Mouse (Mus musculus) layer of hippocampus, postnatal 14 days (tissue): ENCODE data around the gene Me1. TPM values are rescaled to one million over a fixed set of nuclear protein-coding genes. Genes with fewer than 3 reads are reported as not detected.
A peak's percentile ranks its signal among the peaks of the same experiment; 100 is the strongest.
"Not testable (repeated sequence)": the region's sequence is repeated elsewhere in the genome, so short reads cannot be mapped to it uniquely, and the experiment has no call there.

Experiments used
- DNase-seq, 2 experiments: peaks; one replicate each; pipeline ENCODE4 v3.0.0; 2021 to 2022; ENCODE audit warnings: low spot score in 2 of 2, mixed read lengths in 1 of 2
- total RNA-seq, 2 experiments: library from RNA; stranded (reverse); gene quantifications; 2 replicates each; pipeline ENCODE4 v1.2.3; 2021

Me1 gene
- total RNA-seq, 2 experiments from 2014 or later, result 84.3 to 87.7 TPM

DNA sequence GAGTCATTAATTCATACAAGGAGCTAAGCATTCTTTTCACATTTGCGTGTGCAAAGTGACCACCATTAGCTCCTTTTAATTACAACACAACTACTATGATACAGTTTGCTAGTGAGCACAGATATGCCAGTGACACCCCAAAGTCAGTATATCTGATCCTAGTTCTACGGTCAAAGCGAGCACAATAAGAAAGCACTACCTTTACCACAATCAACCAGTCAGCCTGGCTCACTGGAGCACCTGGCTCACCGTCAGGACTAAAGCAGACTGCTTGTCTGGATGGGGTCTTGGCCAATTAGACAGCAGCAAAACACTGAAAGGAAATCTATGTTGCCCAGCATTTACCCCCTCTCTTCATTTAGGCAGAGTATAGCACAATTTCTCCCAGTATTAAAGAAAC is 83.7 kb downstream of the Me1 start:
- no peak for DNase-seq

DNA sequence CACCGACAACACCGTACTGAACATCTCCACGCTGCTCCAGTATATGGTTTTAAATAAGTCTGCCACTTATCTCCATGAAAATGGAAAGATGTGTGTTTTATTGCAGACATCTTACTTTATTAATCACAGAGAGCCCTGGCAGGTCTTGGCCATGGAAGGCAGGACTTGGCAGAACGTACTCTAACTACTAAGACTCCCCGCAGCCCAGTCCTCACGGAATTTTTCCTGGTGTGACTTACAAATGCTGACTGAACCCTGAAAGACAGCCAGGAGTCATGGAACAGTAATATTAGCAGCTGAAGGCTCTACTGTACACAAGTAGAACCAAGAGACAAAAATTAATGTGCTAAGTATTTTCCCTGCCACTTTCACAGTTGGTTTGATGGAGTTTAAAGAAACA is 90.0 kb downstream of the Me1 start:
- DNase-seq, result no peak

DNA sequence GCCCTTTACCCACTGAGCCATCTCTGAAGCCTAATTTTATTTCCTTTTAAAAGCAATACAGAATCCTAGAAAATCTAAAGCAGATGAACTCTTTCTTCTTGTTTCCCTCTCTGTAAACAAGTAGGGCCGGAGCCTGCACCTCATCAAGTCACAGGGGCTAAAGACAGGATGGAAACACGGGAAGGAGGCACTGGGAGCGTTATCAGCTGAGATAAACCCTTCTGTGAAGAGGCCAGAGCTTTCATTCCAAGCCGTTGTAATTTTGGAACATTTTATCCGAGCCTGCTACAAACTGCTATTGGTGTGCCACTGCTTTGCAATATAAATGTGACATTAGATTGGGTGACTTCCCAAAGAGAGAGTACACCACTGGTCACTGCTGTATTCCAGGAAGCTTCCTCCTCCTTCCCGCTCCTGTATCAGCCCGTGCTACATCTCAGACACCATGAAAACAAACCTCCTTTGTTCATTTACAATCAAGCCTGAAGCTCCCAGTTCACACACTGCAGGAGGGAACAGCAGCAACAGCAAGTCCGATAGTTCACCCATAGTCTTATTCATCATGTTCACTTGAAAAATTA is 95.9 kb downstream of the Me1 start:
- no peak for DNase-seq

DNA sequence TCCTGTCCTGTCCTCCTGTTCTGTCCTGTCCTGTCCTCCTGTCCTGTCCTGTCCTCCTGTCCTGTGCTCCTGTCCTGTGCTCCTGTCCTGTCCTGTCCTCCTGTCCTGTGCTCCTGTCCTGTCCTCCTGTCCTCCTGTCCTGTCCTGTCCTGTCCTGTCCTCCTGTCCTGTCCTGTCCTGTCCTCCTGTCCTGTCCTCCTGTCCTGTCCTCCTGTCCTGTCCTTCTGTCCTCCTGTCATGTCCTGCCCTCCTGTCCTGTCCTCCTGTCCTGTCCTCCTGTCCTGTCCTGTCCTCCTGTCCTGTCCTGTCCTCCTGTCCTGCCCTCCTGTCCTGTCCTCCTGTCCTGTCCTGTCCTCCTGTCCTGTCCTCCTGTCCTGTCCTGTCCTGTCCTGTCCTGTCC is 98.8 kb downstream of the Me1 start:
- not testable (repeated sequence) for DNase-seq

DNA sequence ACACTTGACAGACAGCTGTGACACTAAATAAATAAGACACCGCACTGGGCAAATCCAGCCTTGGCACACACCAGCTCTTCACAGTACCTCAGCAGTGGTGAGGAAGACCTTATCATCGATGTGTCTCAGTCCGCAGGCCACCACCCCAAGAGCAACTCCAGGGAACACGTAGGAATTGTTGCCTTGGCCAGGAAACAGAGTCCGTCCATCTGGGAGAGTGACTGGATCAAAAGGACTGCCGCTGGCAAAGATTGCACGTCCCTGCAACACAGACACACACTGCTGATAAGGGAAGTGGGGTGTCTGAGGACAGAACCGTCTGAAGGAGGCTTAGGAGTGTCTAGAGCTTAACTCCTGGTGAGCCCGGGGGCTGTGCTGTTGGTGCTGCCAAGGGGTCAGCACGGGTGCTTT is 101.4 kb downstream of the Me1 start:
- not testable (repeated sequence) for DNase-seq

DNA sequence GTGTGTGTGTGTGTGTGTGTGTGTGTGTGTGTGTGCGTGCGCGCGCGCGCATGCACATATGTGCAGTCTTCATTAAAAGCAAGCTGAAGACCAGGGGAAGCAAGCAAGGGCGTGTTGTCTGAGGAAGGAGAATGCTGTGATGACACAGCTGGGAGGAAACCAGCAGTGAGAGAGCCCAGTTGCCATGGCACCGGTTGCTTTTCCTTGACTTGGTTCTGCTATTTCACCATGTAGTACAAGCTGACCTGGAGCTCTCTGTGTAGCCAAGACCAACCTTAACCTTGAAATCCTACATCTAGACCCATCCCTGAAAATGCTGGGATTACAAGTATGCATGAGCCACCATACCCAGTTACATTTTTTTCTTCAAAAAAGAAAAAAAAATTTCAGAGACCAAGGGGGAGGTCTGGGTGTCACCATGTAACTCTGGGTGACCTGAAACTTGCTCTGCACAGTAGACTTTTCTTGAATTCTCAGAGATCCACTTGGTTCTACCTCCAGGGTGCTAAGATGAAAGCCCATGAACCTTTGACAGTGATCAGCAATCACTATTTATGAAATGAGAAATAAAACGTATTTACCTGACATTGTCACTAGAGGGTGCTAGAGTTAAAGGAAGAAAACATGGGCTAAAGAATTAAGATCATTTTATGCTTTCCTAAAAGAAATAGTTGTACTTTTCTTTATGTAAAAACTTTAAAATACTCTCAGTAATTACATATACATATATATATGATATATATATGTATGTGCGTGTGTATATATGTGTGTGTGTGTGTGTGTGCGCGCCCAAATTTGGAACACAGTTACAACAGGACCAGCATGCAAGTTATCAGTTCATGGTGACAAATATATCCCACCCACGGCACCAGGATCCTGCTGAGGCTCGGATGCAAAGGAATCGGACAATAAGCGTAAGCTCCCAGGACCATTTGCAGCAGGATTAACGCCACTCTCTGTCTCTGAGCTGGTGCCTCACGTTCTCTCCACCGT is 102.8 kb downstream of the Me1 start:
- peak in 1 of 2 experiments; percentile 56 for DNase-seq

DNA sequence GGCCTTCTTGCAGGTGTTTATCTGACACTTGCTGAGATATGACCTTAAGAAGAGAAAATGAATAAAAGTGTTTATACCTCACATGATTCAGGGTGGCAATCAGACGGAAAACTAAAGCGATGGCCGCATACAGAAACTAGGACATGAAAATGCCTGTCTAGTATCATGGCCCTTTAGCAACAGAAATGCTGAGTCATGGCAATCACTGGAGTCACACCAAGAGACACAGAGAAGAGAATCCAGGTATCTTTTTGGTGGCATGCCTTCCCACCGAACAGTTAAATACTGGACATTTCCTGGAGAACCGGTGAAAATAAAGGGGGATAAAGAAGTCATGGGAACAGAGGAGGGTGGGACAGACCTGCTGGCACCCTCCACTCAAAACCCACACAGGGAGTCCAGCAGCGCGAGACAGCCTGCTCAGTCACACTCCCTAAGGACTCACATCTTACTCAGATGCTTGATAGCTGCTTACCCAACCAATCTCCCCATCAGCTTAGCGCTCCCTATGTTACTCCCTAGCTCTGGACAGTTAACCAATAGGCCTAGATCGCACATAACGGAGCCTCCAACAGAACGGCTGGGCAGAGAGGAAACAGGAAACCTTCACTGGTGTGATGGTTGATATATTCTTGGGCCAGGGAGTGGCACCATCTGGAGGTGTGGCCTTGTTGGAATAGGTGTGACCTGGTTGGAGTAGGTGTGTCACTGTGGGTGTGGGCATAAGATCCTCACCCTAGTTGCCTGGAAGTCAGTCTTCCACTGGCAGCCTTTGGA is 108.5 kb downstream of the Me1 start:
- no peak for DNase-seq

DNA sequence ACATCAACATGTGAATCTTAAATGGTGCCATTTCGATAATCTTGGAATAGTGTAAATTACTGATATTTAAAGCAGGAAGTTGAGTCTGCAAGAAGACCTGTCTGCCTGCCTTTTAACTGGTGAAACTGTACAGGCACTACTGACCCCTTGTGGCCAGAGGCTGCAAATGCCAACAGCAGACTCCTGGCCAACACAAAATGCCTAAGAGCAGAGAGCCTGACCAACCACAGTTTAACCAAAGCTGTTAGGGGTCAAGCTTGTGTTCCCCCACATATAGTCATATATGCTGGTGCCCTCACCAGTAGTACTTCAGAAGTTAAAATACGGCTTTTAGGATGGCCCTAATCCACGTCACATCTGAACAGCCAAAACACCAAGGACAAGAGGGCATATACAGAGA is 112.0 kb downstream of the Me1 start:
- peak; percentile 56 to 73 for DNase-seq

DNA sequence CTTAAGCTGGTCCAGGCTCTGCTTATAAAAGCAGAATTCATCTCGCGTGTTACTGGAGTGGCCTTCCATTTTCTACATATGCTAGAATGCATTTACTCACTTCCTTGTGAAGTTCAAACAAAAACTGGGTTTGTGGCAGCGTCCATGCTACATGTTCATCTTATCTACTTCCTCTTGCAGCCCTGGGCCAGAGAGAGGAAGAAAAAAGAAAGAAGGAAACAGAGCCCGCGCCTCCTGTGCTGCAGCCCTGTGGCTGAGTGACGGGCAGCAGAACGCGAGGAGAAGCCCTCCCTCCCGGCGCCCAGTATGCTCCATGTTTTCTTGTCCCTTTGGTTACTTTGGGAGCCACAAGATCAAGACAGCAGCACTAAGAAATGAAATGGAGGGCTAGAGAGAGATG is 116.1 kb downstream of the Me1 start:
- no peak for DNase-seq

DNA sequence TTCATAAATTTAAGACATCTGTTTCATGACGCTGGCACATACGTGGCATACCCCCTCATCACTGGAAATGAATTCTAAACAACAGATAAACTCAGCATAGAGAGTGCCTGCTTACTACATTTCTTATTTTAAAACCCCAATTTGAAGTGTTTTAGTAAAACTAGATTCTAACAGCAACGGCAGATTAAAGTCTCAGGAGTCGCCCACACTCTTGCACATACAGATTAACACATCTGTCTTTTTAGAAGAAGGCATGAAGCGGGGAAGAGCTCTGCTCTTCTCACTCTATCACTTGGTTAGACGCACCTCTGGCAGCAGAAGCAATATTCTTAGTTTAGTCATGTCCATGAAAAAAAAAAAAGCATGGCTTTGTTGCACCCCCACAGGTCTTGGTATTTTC is 120.6 kb downstream of the Me1 start:
- DNase-seq, result no peak

DNA sequence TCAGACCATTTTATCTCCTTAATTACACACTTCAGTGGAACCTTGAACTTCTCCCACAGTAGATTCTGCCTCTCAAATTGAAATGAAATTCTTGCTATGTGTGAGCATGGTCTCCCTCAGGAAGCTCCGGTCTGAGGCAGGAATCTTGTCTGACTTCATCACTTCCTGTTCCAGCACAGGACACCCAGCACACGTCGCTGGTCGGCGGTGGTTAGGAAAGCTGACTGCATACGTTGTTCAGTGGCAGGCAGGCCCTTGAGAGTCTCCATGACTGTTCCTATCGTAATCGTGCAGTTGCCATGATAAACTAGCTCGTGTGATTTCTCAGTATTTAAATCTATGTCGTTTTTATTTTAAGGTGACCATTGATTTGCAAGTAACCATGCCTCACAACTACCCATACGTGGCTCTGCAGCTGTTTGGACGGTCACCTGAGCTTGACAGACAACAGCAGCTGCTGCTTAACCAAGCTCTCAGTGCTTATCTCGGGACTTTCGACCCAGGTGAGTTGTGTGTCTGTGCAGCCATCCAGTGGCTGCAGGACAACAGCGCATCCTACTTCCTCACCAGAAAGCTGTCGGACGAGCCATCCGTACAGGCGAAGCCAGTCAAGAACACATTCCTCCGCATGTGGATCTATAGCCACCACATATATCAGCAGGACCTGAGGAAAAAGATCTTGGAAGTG is 122.0 kb downstream of the Me1 start:
- no peak for DNase-seq

DNA sequence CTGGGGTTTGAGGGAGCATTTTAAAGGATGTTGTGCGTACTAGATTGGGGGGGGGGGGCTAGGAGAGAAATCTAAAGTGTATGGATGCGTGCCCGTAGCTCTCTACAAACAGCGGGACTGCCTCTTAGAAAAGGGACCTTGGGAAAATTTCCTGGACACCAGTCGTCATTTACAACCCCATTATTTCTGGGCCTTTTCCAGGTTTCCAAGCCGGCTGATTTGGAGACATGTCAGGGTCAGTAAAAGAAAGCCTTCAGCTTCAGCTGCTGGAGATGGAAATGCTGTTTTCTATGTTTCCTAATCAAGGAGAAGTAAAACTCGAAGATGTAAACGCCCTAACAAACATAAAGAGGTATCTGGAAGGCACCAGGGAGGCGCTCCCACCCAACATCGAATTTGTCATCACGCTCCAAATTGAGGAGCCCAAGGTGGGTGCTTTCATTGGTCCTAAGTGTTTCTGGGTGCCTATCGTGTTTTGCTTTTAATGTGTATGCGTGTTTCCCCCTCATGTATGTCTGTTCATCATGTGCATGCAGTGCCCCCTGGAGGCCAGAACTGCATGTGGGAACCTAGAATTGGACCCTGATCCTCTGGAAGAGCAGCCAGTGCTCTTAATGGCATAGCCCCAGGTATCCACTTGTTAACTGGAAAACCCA is 123.0 kb downstream of the Me1 start:
- peak; percentile 65 to 82 for DNase-seq

DNA sequence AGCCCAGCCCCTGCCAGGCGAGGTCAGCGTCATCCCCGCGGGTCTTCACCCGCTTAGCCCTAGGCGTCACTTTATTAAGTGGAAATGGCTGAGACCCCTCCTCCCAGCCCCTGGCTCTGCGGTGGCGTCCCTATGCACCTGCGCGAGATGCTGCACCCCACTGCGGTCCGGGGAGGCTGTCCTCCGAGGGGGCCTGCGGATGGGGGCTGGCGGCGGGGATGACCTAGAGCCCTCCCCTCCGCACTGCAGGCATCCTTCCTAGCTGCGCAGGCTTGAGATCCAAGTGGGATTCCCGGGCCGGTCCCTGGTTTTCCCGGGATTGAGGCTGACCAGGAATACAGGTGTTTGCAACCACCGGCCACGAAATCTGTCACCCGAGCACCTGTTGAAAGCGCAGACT is 123.6 kb downstream of the Me1 start:
- DNase-seq, result peak in 1 of 2 experiments; percentile 24

DNA sequence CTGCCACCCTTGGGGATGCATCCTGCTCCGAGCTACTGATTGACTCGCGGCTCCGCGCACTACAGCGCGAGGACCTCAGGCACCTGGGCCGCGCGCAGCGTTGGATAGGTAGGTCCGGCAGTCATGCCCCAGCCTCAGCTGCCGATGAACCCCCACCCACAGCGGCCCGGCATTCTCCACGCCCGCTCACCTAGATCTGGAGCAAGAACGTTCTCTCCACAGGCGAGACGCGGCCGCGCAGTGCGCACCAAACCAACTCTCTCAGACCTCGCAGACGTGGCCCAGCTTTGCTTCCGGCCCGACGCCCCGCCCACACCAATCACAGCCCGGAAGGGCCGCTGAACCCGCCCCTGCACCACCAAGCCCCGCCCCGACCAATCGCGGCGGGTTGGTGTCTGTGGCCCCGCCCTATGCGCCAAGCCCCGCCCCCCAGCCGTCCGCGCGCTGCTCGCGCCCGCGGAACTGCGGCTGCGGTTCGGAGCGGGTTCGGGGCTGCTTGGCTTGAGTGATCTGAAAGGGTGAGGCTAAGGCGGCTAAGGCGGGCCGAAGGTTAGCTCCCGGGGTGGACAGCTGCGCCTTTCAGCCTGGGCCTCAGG is 124.1 kb downstream of the Me1 start, which contains the start of the genes Pgm3 and Rwdd2a:
TSS of gene Pgm3 (minus strand) at position 303 of the 596 bp plus-strand sequence.
TSS of gene Rwdd2a (plus strand) at position 452 of the 596 bp plus-strand sequence.
- peak; percentile 94 to 96 for DNase-seq

DNA sequence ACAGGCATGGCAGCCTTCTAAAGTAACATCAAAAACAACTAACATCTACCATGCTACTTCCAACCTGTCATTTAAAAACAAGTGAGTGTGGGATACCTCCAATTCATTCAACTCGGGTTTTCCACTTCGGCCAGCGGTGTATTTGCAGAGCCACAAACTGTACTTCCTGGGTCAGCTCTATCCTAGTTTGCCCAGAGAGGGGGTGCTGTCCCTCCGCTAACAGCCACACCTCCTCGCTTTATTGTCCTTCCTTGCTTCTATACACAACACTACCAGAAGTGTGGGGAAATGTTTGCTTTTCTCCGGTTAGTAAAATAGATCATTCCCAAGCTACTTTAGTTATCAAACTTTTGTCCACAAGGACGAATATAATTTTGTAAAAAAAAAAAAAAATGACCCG is 124.8 kb downstream of the Me1 start:
- DNase-seq, result no peak

DNA sequence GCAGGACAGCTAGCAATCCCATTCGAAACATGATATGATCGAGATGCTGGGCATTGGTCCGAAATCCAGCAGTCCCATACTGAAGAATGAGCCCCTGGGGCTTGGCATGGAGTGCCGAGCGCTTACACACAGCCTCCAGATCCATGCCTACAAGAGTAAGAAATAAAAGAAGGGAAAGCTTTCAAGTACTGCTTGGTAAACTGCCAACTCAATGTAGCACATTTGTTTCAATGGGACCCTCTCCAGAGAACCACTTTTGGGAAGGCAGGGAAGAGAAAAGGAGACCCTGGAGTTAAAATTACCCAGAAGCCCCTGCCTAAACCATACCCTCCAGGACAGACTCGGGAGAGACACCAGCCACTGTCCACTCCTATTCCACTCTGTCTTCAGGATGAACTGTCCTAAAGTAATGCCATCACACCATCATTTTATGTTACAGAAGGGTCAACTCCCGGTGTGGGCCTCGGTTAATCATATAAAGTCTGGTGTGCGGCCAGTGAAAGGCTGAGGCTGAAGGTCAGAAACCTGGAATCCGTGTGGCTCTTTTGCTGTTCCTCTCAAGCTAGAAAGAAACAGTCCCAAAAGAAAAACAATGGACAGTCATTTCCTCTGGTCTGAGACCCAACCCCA is 125.4 kb downstream of the Me1 start:
- no peak for DNase-seq

DNA sequence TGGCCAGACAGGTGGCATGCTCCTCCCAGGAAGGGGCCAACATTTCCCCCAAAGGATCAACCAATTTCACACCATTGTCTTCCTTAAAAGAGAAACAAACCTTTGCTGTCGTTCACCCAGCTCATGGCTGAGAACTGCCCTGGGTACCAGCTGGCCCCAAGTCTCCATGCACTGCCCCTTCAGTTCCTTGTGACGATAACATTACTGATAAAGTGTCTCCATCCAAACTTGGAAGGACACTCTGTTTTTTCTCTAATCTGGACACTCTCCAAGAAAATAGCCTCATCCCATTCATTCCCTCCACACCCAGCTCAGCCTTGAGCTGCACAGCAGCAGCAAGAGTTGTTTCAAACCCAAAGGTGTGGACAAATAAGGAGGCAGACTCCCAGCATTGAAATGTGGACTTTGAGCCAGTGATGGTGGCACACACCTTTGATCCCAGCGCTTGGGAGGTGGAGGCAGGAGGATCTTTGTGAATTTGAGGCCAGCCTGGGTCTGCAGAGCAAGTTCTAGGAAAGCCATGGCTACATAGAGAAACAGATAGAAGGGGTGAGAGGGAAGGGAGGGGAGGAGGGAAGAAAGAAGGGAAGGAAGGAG is 126.3 kb downstream of the Me1 start:
- DNase-seq, result no peak

DNA sequence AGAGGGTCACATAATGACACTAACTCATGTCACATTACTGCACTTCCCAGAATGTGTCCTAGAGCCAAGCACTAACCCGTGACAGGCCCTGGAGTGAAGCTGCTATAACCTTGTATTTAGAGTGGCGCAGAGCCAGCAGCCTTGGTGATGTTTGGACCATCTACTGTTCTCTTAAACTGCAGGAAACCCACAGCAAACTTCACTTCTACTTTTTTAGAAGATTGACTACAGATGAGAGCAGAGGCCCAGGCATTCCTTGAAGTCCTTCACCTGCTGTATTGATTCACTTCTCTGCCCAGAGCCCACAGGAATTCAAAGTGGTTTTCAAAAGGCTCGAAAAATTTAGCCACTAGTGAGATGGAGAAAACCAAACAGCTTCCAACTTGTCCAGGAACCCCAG is 135.2 kb downstream of the Me1 start:
- no peak for DNase-seq

DNA sequence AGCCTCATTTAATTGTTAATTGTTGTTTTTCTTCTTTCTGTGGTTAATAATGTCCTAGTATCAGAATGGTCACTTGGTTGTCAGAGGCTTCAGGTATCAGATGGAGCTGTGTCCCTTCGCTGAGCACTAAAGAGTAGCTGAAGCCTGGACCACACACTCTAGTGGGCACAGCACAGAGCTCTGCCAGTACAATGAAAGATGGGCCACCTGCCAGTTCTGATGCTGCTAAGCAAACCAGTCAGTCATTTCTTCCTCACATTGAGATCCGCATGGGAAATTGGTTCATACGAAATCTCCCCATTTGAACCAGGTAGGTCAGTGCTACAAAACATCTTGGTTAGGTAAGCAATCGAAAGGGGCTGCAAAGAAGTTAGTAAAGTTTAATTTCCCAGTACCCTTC is 141.1 kb downstream of the Me1 start:
- no peak for DNase-seq
